Mouse (Mus musculus) hindbrain, embryonic 16.5 days (tissue): Measurements from ENCODE around the gene Pdss2. TPM values are rescaled to one million over a fixed set of nuclear protein-coding genes. Genes with fewer than 3 reads are reported as not detected.

Source experiments
- ATAC-seq: fragments of 200-750 bp; cut with Nextera tagmentation; 2 replicates; pipeline ENCODE4 v1.8.0; 2017; ENCODE audit warnings: moderate TSS enrichment, moderate library complexity
- H3K27ac ChIP-seq: fragments of 300-500 bp; sonication (generic); 2 replicates; pipeline ENCODE4 v1.5.1; 2014; ENCODE audit warnings: low read depth, mild to moderate bottlenecking, control low read depth, low read length, moderate library complexity
- H3K27me3 ChIP-seq: fragments of 300-500 bp; sonication (generic); replicated peaks from 2 replicates; pipeline ENCODE4 v1.6.1; 2014; ENCODE audit warnings: low read length; ENCODE audit not compliant: control insufficient read depth, insufficient read depth
- H3K36me3 ChIP-seq: fragments of 300-500 bp; sonication (generic); 2 replicates; pipeline ENCODE4 v1.6.1; 2014; ENCODE audit warnings: mild to moderate bottlenecking, low read length, moderate library complexity, mixed read lengths; ENCODE audit not compliant: control insufficient read depth, insufficient read depth
- H3K4me1 ChIP-seq: fragments of 300-500 bp; sonication (generic); 2 replicates; pipeline ENCODE4 v1.6.1; 2014; ENCODE audit warnings: low read depth, low read length; ENCODE audit not compliant: control insufficient read depth, insufficient read depth
- H3K4me2 ChIP-seq: fragments of 300-500 bp; sonication (generic); 2 replicates; pipeline ENCODE4 v1.6.1; 2014; ENCODE audit warnings: mild to moderate bottlenecking, low read length, control low read depth, moderate library complexity
- H3K4me3 ChIP-seq: fragments of 300-500 bp; sonication (generic); 2 replicates; pipeline ENCODE4 v1.5.1; 2014; ENCODE audit warnings: mild to moderate bottlenecking, low read length, control low read depth, moderate library complexity
- H3K9ac ChIP-seq: fragments of 300-500 bp; sonication (generic); 2 replicates; pipeline ENCODE4 v1.6.1; 2014; ENCODE audit warnings: low read depth, mild to moderate bottlenecking, control low read depth, low read length, moderate library complexity
- H3K9me3 ChIP-seq: fragments of 300-500 bp; sonication (generic); 2 replicates; pipeline ENCODE4 v1.6.1; 2014; ENCODE audit warnings: mild to moderate bottlenecking, low read length, moderate library complexity; ENCODE audit not compliant: control insufficient read depth
- WGBS: fragments of 180-500 bp; shearing (Covaris S2); extraction: QIAGEN DNeasy Blood & Tissue Kit; methylation state at CpG from one replicate; pipeline ENCODE4 v1.1.7; 2014; 5-methylcytosine and 5-hydroxymethylcytosine counted together
- polyA plus RNA-seq: library from polyadenylated mRNA; unstranded; fragments of >200 nt; fragmentation: Nextera tagmentation; extraction: Ambion mirVana; gene quantifications from 2 replicates; pipeline ENCODE4 v1.2.1, GENCODE M21; 2015

The Pdss2 gene
- polyA plus RNA-seq, 1 experiment from 2014 or later: 15.5 TPM

DNA sequence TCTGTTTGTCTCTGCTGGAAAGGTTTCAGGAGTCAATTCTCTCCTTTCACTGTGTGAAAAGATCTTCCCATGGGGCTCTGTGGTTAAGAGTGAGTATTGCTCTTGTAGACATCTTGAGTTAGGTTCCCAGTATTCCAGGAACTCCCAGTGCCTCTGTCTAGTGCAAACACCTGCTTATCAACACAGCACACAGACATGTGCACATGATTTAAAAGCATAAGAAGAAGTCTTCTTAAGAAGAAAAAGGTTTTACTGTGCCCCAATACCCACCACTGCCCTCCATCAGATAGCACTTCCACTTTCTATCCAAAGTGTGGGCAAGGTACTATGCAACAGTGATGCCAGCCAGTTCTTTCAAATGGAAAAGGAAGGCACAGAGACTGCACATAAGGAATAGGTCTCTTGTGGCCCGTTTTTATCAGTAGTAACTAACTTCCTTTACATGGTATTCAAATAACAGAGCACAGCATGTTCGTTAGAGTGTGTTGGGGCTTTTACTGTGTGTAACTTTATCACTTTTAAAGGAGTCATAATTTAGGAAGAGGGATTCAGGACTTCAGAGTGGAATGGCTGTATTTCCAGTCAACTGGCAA is 69.4 kb downstream of the Pdss2 start:
- no peak for ATAC-seq
- Histone ChIP-seq H3K4me2 (no peak overlapping the region), H3K27ac (no peak overlapping the region), H3K4me1 (no peaks in the 10 kb centered on the region), H3K27me3 (no peaks in the 10 kb centered on the region), H3K36me3 (no peaks in the 10 kb centered on the region), H3K4me3 (no peak overlapping the region), H3K9me3 (no peaks in the 10 kb centered on the region), H3K9ac (no peak overlapping the region)
- WGBS: 84% methylated on average over 2 of the region's 2 CpGs

DNA sequence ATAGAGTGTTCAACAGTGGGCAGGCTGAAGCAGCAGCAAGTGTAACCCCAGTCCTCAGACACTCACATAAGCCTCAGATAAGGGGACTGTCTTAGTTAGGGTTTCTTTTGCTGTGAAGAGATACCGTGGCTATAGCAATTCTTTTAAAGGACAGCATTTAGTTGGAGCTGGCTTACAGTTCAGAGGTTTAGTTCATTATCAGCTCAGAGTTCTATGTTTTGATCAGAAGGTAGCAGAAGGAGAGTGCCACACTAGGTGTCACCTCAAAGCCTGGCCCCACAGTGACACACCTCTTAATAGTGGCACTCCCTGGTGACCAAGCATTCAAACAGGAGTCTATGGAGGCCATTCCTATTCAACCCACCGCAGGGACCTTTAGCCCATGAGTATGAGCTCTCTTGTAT is 70.0 kb downstream of the Pdss2 start:
- no peak overlapping the region for H3K4me2 ChIP-seq
- H3K27me3 ChIP-seq: no peaks in the 10 kb centered on the region
- H3K4me1 ChIP-seq: no peaks in the 10 kb centered on the region
- H3K27ac ChIP-seq: no peak overlapping the region
- H3K9me3 ChIP-seq: no peaks in the 10 kb centered on the region
- no peak for ATAC-seq
- no peaks in the 10 kb centered on the region for H3K36me3 ChIP-seq
- H3K4me3 ChIP-seq: no peak overlapping the region
- WGBS: 90% methylated on average over 2 of the region's 2 CpGs
- no peak overlapping the region for H3K9ac ChIP-seq

DNA sequence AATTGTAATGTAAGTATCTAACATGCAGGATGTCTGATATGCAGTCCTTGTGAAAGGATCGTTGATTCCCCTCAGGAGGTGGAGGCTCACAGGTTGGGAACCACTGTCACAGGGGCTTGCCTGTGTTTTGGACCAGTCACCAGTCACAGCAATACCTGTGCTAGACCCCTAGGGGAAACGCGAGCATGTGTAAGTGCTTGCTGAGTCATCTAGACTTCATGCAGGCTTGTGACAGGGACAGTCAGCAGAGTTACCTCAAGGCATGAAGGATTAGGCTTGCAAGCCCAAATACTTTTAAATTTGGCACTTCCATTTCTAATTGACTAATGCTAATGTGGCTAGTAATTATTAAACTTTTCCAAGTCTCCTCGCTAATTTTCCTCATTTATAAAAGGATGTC is 71.2 kb downstream of the Pdss2 start:
- Histone ChIP-seq H3K27ac (no peak overlapping the region), H3K4me3 (no peak overlapping the region)
- 75% methylated on average over 4 of the region's 4 CpGs for WGBS

DNA sequence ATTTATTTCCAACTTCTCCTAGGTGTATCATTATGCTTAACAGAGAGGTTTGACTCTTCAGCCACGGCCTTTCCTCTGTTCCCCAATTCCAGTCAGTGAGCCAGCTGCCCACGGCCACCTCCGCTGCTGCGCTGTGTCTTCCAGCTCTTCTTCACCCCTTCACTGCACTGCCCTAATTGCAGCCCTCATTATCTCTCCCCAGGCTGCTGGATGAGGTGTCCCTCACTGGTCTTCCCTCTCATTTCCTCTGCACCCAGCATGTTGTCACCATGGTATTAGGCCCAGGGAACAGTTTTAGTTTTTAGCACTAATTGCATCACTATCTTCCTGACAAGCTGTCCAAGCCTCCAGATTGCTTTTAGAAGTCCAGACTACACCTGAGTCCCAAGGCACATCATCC is 73.0 kb downstream of the Pdss2 start:
- peak; percentile 27; the same call in 1 of the 2 replicates for ATAC-seq
- Histone ChIP-seq H3K36me3 (no peaks in the 10 kb centered on the region), H3K4me3 (no peak overlapping the region), H3K9me3 (no peaks in the 10 kb centered on the region), H3K4me2 (no peak overlapping the region), H3K27ac (no peak overlapping the region), H3K27me3 (no peaks in the 10 kb centered on the region), H3K4me1 (no peaks in the 10 kb centered on the region), H3K9ac (no peak overlapping the region)
- WGBS: 58% methylated on average over 4 of the region's 4 CpGs

More for the DNA sequence above, 71.2 kb downstream of the Pdss2 start:
- no peak for ATAC-seq
- Histone ChIP-seq H3K27me3 (no peaks in the 10 kb centered on the region), H3K36me3 (no peaks in the 10 kb centered on the region), H3K9ac (no peak overlapping the region), H3K4me1 (no peaks in the 10 kb centered on the region), H3K4me2 (no peak overlapping the region), H3K9me3 (no peaks in the 10 kb centered on the region)

DNA sequence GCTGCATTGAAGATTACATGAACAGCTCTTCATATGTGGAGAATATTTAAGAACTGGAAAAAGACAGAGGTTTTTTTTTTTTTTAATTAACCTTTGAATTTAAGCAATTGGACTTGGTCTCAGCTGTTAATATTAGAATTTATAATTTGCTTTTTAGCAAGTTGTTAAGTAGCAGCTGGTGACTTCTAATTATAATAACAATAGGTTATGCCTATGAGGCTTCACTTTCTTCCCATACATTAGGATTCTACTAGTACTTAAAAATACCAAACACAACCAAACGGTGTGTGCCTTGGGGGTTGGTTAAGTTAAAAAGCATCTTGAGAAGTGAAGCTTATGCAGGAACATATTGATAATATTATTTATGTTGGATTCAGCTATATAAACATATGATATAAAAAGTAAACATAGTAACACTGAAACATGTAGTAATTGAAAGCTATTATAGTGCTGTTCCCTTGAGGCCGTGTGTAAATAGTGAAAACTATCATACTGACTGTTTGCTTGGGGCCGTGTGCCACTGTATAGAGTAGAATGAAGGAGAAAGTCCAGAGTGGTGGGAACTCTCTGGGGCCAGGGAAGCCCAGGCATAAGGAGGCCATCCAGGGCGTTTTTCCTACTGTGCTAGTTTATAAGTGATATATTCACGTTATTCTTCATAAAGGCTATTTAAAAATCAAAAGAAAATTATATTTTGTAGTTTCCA is 87.0 kb downstream of the Pdss2 start:
- H3K9me3 ChIP-seq: peaks cover 2% of the 10 kb centered on the region; the same call in 1 of the 2 replicates
- H3K4me2 ChIP-seq: no peak overlapping the region
- H3K9ac ChIP-seq: no peak overlapping the region
- no peak overlapping the region for H3K4me3 ChIP-seq
- no peak for ATAC-seq
- no peaks in the 10 kb centered on the region for H3K4me1 ChIP-seq
- no peaks in the 10 kb centered on the region for H3K27me3 ChIP-seq
- 47% methylated on average over 5 of the region's 5 CpGs for WGBS
- H3K36me3 ChIP-seq: no peaks in the 10 kb centered on the region
- no peak overlapping the region for H3K27ac ChIP-seq

DNA sequence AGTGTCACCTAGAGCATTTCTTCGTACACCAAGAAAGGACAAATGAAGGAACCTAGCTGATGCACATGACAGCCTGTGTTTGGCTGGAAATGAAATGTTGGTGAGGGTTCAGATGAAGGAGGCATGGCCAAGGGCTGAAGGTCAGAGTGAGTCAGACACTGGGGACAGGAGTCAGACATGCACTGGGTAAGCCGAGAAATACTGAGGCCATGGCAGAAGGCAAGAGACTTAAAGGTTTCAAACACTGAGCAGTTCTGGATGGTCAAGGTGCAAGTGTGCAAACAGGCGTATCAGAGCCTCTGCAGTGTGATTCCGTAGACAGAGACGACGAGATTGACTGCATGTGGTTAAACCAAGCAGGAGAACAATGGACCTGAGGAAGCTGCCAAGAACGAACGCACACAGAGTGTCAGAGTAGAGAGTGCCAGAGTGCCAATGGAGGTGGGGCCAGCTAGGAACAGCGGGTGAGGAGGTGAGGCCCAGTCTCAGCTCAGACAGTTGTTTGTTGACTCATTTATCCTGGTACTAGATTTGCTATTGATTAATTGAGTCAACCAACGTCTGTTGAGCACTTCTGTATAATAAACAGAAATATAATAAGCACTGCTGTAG is 89.6 kb downstream of the Pdss2 start:
- no peaks in the 10 kb centered on the region for H3K27me3 ChIP-seq
- 40% methylated on average over 10 of the region's 10 CpGs for whole genome bisulfite sequencing
- peak; percentile 57; the same call in 1 of the 2 replicates for ATAC-seq
- no peak overlapping the region for H3K4me2 ChIP-seq
- no peaks in the 10 kb centered on the region for H3K4me1 ChIP-seq
- no peak overlapping the region for H3K4me3 ChIP-seq
- H3K27ac ChIP-seq: no peak overlapping the region
- H3K36me3 ChIP-seq: no peaks in the 10 kb centered on the region
- H3K9me3 ChIP-seq: peaks cover under 1% of the 10 kb centered on the region; the same call in 1 of the 2 replicates
- H3K9ac ChIP-seq: no peak overlapping the region

DNA sequence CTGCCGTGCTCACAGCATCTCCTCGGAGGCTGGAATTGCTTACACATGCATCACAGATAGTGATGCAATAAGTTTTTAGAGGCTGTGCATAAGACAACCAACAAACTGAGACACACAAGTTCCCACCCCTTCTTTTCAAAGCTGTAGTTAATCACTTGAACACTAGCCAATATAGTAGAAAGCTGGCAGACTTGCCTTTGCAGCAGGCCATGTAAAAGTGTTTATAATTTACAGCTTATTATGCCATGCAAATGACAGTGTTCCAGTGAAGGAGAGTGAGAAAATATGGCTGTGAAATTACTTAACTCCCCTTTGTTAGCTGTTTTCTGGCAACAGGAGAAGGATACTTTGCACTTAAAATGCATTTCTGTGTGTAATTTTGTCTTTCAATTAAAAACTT is 90.9 kb downstream of the Pdss2 start:
- ATAC-seq: no peak
- H3K4me3 ChIP-seq: no peak overlapping the region
- no peak overlapping the region for H3K4me2 ChIP-seq
- H3K9me3 ChIP-seq: no peaks in the 10 kb centered on the region
- no peaks in the 10 kb centered on the region for H3K4me1 ChIP-seq
- no peak overlapping the region for H3K27ac ChIP-seq
- H3K36me3 ChIP-seq: no peaks in the 10 kb centered on the region
- no peak overlapping the region for H3K9ac ChIP-seq
- H3K27me3 ChIP-seq: no peaks in the 10 kb centered on the region
- WGBS: 44% methylated on average over 2 of the region's 2 CpGs

DNA sequence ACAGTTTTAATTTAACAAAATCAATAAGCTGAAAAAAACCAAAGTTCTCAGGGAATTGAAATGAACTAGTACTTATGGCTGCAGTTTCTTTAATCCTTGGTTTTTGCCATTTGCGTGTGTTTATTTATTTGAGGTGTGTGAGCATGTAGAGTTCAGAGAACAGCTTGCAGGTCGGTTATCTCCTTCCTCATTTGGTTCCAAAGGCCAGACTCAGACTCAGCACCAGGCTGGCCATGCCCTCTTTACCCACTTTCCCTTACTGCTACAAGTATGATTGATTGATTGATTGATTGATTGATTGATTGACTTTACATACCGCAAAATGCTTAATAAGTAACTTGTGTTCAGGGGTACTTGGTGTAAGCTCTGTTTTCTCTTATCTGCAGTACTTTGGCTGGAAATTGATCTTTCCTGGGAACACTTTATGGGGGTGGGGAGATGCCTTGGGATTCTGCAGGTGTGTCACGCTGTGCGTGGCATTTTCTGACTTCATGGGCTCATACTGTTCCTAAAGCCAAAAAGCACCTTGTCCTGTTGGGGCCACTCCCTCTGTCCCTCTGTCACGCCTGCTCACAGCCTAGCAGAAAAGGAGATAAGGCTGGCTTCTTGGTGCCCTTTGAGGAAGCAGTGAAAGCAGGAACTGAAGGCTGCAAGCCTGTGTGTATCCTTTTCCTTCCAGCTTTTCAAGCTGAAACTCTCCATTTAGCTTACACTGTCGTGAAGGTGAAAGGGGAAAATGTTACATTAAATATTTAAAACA is 91.6 kb downstream of the Pdss2 start:
- H3K9ac ChIP-seq: no peak overlapping the region
- no peak overlapping the region for H3K4me3 ChIP-seq
- H3K9me3 ChIP-seq: no peaks in the 10 kb centered on the region
- H3K4me1 ChIP-seq: peaks cover 4% of the 10 kb centered on the region
- WGBS: 63% methylated on average over 7 of the region's 7 CpGs
- H3K4me2 ChIP-seq: no peak overlapping the region
- no peaks in the 10 kb centered on the region for H3K27me3 ChIP-seq
- no peak for ATAC-seq
- no peaks in the 10 kb centered on the region for H3K36me3 ChIP-seq
- H3K27ac ChIP-seq: no peak overlapping the region

DNA sequence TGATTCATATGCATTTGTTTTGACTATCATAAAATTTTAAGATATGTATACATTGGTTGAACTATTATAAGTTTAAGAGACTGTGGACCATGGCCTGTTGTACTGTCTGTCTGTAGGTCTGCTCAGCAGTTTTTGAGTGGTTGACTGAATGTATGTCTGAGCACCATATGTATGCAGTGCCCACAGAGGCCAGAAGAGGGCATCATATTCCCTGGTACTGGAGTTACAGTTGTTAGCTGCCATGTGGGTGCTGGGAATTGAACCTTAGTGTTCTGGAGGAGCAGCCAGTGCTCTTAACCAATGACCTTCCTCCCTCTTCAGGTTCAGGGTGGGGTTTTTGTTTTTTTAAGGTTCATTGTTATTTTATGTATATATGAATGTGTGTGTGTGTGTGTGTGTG is 93.9 kb downstream of the Pdss2 start:
- Histone ChIP-seq H3K27me3 (no peaks in the 10 kb centered on the region), H3K9me3 (no peaks in the 10 kb centered on the region), H3K9ac (no peak overlapping the region), H3K27ac (no peak overlapping the region), H3K4me3 (no peak overlapping the region), H3K4me1 (peaks cover 4% of the 10 kb centered on the region), H3K36me3 (no peaks in the 10 kb centered on the region), H3K4me2 (no peak overlapping the region)
- no peak for ATAC-seq
